Mouse (Mus musculus) T-helper 1 cell (primary cell): ENCODE measurements around the gene Trabd2b.

ENCODE experiments used
- in situ Hi-C: fragments of 300-600 bp; cut with MboI, MseI; formaldehyde crosslinking; loops from one replicate; pipeline ENCODE4 v1.15.1; 2025; ENCODE audit warnings: high pct_unique_total_duplicates

Gene Trabd2b

DNA sequence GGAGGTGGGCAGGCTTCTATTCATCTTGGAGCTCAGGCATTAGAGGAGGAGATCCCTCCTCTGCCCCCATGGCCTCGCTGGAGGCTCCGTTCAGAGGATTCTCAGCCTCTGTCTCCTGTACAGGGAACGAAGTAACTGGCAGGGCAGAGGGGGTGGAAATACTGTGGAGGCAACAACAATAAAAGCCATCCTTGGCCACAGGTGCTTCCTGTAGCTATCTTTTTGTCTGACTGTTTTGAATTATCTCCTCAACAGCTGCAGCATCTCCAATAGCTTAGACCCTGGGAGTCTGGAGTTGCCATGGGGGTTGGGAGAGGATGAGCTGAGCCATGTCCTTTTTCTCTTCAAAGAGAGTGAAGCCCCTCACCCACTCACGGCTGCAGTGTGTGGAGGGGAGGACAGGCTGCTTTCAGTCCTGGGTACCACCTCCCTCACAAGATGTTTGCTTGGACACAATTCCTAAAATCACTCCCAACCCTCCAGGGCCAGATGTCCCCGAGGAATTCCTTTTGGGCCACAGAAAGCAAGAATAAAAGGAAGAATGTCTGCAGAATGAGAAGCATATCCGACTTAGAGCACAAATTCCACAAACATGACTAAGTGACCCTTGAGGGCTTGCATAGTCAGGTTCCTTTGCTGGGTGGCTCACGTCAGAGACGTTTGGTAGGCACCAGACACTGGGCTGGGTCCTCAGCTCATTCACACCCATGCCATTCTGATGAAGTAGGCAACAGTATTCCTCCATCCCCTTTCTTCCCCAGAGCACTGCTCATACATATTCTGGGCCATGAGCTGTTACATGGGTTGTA lies 194.9 kb downstream of the Trabd2b start:
- in situ Hi-C loops: no loop called here

DNA sequence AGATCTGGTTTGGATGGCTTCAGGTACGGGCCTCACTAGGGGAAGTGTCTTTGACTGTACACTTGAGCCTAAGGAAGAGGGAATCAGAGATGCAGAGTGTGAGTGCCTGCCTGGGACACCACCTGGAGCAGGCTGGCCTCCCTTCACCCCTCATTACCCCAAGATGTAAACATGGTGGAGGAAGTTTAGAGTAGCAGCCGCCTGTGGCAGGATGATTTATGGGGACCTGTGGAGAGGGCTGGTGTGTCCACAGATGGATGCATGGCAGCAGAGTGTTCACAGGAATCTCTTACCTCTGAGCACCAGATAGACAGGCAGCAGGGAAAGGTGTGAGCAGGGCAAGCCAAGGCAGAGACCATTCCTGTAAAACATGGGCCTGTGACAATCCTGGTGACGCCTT lies 199.1 kb downstream of the Trabd2b start:
- in situ Hi-C loops: no loop called here

DNA sequence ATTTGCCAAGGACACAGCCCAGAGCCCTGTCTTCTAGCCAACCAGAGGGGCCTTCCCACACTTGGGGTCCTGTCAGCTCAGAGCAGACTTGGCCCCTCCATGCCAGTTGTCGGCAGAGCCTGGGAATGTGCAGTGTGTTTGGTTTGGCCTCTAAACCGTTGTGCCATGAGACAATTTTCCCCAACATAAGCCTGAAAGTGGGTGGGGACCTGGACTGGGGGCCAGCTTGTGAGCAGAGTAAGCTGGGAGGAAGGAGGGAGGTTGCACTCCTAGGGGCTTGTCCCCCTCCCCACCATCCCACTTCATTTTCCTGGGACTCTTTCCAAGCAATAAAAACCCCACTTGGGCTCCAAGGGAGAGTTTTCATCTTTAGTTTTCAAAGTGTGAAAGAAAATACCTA lies 201.3 kb downstream of the Trabd2b start:
- in situ Hi-C loops: no loop called here

DNA sequence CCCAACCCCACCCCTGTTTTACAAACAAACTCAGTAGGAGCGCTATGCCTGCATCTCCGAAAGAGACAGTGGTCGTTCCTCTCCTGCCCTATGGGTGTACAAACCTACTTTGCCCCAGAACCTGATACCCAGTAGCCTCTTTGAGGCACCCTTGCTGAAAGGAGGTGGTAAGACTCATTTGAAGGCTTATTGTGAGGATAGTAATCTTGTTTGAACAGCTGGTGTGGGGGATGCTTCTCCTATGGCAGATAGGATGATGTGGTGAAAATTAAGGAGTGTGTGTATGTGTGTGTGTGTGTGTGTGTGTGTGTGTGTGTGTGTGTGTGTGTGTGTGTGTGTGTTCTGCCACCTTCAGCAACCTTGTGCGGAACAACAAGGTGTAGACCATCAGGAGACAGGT lies 202.8 kb downstream of the Trabd2b start:
- in situ Hi-C loops: no loop called here

DNA sequence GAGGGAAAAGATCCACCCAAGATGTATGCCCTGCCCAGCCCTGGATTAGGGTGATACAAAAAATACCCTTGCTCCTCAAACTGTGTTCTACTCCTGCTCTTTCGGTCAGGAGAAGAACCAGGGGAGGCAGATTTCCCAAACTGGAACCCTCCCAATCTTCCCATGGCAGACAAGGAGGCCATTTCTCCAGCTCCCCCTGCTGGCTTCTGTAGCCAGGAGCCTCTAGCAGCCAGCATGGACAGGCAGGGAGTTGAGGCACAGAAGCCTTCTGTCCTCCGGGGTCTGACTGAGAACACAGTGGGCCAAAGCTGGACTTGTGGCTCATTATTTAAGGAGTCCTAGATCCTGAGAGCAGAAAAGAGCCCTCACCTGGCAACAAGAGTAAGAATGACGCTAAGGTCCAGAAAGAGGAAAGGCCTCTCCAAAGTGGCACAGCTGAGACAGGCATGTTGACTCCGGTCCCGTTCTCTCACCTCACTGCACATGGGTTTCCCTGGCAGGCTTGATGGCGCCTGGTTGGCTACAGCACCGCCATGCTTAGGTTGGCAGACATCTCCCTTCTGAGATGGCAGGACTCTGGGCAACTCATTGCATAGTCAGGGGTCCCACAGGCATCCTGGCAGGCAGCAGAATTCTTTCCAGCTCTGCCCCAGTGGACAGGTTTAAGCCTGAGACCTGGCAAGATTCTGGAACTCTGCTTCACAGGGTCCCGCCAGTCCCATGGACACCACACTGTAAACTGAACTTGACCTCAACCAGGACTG lies 204.8 kb downstream of the Trabd2b start:
- in situ Hi-C loops: no loop called here

DNA sequence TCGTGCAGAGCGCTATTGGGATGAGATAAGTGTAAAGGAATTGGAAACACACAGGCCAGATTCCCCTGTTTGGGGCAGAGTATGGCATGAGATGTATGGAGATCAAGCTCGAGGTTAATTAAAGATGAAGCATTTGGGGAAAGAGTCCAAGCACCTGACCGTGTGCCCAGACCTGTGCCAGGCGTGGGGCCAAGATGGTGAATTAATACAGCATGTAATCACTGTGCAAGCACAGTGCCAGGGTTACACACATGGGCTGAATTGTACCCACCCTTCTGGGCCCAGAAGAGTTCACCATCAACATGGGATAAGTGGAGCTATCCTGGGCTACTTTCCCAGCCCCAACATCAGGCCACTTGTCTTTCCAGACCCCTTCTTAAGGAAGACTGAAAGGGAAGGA lies 205.5 kb downstream of the Trabd2b start:
- in situ Hi-C loops: no loop called here

DNA sequence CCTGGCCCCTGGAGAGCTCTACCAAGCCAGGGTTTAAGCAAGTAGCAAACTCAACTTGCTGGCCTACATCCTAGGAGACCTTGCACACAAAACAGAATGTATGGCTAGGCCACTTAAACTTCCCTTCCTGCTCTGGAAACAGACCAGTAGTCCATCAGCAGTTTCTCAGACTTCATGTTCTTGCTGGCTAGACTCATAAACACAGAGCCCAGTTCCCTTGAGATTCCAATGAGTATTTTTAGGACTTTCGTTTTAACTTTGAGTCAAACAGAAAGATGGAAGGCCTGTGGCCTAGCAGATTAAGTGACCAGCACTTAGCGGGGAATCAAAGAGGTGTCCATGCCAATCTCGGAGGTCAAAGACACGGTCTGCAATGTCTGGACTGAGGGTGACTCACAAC lies 206.3 kb downstream of the Trabd2b start:
- in situ Hi-C loops: no loop called here

DNA sequence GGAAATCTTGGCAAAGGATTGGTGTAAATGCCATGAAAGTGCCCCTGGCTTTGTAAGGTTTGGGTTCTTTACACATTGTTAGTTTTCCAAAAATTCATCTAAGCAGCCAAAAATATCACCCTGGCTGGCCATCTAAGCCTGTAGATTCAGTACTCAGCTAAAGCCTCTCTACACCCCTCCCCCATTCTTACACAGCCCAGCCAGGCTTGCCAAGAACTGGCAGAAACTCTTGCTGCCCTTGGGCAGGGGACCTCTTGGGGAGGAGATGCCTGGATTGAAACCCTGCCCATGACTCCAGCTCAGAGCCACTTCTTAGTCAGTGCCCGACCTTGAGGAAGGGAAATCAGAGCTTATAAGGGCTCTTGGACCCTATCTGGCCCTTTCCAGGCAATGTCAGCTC lies 207.6 kb downstream of the Trabd2b start:
- in situ Hi-C loops: no loop called here

DNA sequence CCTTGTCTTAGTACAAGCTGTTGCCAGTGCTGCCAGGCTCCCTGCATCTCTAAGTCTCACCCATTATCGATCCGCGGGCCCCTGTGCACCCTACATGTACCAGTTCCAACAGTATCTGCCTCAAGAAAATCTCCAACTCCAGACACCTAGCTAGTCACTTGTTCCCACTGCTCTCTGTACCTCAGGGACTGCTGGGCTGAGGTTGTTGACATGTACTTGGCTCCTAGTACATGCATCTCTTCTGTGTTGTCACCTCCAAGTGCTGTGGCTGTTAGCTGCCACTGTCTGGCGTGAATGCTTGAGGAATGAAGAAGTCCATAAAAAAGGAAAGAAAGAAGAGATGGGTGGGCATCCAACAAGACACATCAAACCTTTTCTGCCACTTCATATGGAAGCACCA lies 209.2 kb downstream of the Trabd2b start:
- in situ Hi-C loops: no loop called here

DNA sequence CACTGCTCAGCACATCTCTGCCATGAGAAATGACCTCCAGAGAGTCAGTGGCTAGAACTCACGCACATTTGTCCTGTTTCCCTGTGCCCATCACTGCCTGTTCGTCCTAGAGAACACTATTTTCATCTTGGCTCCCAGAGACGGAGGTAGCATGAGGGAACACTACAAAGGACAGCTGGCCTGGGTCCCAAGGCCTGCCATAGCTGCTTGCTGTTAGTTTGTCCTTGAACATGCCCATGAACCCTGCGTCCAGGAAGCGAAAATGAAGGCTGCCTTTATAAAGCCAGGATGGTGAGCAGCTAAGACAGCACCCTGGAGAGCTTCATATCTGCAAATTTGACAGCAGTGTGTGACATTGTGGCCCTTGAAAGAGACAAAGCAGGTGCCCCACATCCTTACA lies 216.4 kb downstream of the Trabd2b start:
- in situ Hi-C loops: no loop called here

DNA sequence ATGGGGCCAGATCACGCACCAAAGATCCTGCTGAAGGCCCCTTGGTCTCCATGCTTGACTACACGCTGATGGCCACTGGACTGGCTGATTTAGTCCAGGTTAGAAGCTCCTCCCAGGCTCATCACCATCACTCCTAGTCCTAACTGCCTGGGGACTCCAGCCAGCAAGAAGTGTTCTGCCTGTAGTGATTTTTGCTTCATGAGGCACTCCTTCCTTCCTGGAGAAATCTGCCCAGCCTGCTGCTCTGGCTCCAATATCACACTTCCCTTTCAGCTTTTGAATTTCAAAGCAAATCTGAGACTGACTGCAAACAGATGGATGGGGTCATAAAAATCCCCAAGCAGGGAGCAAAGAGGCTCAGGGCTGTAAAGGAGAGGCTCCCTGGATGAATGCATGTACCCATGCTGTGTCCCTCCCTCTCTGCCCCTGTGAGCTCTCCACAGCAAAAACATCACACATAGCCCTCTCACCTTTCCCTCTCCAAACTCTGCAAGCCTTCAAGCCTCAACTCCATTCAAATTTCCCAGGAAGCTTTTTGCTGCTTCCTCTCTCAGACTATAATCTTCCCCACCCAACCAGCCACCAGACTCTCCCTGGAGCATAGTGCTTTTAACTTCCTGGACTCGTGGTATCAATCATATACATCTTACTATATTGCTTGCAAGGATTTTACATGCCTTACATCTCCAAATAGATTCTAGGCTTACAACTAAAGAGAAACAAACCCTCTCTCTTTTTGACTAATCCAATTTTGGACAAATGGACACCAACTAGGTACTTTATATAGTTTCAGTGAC lies 217.8 kb downstream of the Trabd2b start:
- in situ Hi-C loops: no loop called here

DNA sequence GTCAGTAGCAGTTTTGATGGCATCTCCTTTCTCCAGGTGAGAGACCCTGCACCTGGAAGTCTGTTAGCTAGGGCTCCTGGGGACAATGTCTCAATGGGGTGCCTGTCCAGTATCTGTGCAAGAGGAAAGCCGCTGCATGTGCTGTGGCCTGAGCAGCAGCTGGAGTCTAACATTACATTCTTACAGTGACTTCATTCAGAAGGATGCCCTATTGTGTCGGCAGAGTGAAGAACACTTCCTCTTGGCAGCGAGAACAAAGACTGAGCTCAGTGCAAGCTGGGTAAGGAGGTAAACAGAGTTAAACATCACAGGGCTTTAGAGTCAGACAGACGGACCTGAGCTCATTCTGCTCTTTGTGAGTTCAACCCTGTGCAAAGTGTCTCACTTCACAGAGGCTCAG lies 218.8 kb downstream of the Trabd2b start:
- in situ Hi-C loops: no loop called here

DNA sequence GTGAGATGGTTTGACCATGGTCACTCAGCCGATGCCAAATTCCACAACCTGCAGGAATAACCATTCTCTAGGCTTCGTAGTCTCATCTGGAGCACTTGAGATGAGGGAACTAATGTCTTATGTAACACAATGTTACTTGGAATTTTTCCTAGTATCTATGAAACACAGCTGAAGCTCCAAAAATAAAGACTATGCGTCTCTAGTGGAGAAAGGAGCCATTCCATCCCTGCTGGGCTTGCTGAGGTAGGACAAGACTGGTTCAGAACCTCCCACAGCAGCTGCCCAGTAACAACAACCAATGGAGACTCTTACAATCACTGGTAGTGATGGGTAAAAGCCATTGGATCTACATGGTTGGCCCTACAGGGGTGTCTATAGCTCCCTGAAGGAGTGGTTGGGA lies 219.4 kb downstream of the Trabd2b start:
- in situ Hi-C loops: no loop called here

DNA sequence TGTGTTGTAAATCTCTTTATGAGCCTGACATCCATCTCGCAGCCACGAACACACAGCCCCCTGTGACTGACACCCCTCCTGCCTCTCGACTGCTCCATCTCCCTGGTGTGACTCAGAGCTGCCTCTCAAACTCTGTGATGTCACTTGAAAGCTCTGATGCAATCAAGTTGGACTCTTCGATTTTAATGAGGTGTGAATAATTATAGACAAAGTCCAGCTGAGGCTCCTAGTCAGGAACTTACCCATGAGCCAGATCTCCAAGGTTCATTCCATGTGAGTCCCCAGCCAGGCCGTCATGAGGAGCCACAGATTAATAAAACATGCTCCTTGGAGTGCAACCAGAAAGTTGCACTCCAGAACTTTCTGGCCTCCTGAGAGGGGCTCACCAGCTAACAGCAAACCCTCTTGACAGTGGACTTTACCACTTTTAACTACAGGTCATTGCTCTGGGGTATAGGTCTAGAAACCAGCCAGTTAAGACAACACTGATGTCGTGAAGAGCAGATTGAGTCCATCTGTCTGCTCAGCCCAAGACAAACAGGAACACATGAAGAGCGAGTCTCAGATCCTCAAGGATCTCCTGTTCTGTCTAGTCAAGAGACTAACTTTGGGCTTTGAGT lies 221.3 kb downstream of the Trabd2b start:
- in situ Hi-C loops: no loop called here

DNA sequence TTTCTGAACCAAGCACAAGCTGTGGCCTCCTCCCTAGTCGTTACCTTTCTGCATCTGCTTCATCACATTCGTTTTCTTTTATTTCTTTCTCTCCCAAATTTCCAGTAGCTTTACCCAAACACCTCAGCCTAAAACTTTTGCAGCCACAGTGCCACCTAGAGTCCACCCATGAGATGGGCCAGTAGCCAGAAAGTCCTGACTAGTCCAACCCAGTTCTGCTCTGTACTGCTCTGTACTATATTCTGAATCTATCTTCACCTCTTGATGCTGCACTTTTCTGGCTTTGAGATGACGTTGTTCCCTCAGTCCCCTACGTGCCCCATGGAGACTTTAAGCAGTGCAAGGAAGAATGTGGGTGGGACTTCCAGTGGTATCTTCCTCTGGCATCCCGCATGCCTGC lies 229.4 kb downstream of the Trabd2b start:
- in situ Hi-C loops: no loop called here

DNA sequence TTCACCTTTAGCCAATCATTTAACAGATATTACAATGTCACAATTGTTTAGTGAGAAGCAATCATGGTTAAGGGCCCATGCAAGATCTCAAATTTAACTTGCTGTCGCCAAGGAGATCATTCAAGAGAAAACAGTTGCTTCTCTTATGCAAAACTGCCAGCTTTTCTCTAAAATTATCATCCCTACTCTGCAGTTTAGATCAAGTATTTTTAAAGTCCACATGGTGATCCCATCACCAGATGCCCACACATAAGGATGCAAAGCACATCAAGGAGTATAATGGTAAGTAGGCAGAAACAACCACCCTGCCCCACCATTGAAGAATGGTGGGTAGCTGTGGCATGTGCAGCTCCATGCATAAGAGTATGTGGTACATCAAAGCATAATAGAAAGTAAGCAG lies 229.8 kb downstream of the Trabd2b start:
- in situ Hi-C loops: no loop called here

DNA sequence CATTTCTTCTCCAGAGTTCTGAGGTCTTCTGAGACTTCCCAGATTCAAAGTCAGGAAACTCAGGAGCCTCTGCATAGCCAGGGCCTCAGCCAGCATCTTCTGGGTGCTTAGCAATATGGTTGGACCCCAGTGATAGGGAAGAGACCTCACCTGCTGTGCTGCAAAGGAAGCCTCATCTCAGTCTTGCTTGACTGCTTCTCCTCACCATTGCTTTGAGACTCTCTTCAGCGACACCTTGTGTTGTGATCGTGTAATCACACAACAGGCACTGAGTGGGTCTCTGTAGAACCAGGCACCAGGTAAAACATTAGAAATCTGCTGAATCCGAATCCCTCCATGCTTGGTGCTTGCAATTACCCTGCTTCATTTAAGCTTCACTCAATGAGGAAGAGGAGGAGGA lies 230.6 kb downstream of the Trabd2b start:
- in situ Hi-C loops: no loop called here

DNA sequence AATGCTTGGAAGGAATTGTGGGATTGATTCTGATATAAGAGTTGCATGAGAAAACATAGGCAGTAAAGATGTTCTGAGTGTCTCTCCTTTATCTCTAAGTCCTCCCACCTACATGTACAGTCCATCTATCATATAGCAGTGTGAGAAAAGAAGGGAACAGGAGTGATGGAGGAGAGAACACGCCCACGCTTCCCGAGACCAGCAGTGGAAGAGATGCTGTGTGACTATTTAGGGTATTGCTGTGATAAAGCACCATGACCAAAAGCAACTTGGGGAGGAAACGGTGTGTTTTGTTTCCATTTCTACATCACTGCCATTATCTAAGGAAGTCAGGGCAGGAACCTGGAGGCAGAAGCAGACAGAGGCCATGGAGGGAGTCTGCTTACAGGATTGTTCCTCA lies 235.9 kb downstream of the Trabd2b start:
- in situ Hi-C loops: no loop called here

DNA sequence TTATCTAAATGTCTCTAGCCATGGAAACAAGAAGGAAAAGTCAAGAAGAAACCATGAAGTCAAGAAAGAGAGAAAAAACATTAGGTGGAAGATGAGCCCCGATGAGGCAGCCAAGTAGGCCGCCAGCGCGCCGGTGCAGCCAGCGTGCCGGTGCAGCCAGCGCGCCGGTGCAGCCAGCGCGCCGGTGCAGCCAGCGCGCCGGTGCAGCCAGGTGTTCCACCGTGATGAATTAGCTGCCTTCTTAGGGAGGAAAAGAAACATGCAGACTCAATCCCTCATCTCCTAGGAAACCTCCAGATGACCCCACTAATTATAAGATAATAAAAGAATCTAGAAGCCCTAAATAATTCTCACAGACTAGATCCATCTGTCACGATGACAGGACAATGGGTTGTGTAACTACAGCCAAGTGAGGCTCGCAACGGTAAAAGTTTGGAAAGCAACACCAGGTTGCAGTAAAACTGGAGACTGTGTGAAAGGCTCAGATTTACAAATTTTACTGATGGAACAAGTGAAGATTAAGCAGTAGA lies 237.2 kb downstream of the Trabd2b start:
- in situ Hi-C loops: no loop called here

DNA sequence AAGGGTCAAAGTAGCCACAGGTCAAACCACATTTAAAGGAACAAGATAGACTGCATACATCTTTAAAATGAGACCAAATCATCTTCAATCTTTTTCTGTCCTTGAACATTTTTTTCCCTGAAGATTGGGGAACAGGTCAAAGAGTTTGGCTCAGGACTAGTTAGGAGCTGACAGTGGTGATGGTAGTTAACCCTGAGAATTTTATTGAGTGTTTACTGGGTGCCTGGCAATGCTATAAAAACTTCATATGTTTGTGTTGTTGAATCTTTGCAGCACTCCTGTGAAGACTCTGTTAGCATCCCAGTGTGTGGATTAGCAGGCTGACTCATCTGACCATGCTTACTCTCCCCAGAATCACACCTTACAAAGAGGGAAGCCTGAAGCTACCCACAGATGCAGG lies 238.8 kb downstream of the Trabd2b start:
- in situ Hi-C loops: no loop called here

DNA sequence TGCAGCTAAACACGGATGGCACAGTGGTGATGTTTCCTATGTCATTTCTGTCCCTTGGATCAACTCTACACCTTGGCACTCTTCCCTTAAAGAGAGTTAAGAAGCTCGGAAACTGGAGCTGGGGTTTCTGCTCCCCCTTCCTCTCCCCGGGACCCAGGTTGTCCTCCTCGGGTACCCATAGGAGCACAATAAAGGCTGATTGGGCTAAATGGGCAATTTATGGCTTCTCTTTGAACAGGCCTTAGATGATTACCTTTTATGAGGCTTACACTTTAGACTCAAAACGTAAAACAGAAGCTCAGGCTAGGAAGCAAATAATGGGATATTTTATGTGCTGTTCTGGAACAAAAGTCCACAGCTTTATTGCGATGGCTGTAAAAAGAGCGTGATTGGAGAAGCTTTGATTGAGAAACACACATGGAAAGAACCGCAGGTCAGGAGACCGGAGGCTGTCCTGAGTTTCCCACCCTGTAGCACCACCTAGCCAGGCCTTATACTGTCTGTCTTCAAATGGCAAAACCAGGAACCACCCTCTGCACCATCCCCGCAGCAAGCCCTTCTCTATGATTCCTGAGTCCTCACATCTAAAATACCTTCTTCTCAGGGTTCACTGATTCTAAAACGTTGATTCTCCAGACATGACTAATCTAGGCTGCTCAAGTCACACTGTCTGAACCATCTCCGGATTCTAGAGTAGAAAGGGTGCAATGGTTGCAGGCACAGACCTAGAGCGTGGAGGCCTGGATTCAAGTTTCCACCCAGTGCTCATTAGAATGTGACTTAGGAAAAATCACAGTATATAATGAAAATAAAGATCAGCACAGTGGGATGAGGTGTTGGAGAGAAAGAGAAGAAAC lies 240.5 kb downstream of the Trabd2b start:
- in situ Hi-C loops: no loop called here
